Mouse (Mus musculus) bone marrow, adult 2 months (tissue): ENCODE results near the gene Cwh43.

Source experiments
- CTCF ChIP-seq: fragments of 200-500 bp; IDR thresholded peaks from 2 replicates; pipeline ENCODE4 v1.5.1; 2011; ENCODE audit warnings: low read length, control low read depth; ENCODE audit not compliant: control insufficient read depth, insufficient read depth
- POLR2A ChIP-seq: fragments of 200-500 bp; IDR thresholded peaks from 2 replicates; pipeline ENCODE4 v1.6.1; 2011; ENCODE audit warnings: low read depth, mild to moderate bottlenecking, control low read depth, low read length, borderline replicate concordance; ENCODE audit not compliant: control insufficient read depth

- TF ChIP-seq CTCF = no peak
- TF ChIP-seq POLR2A = no peak
Observed at GRCm38 (mm10) chr5:73489915-73490314, 84.0 kb downstream of the Cwh43 start.
